Mouse (Mus musculus) E14TG2a.4 (cell line): ENCODE results near the gene Ppid.

Experiments
- H3K27me3 ChIP-seq: 2 replicates; pipeline ENCODE4 v1.6.1; 2014; ENCODE audit warnings: low read length, control low read depth; ENCODE audit not compliant: insufficient read depth
- H3K36me3 ChIP-seq: 2 replicates; pipeline ENCODE4 v1.6.1; 2014; ENCODE audit warnings: low read length, control low read depth; ENCODE audit not compliant: insufficient read depth
- H3K4me1 ChIP-seq: replicated peaks from 2 replicates; pipeline ENCODE4 v1.6.1; 2014; ENCODE audit warnings: low read depth, low read length, control low read depth
- H3K4me3 ChIP-seq: replicated peaks from 2 replicates; pipeline ENCODE4 v1.5.1; 2014; ENCODE audit warnings: mild to moderate bottlenecking, low read length
- H3K9me3 ChIP-seq: 2 replicates; pipeline ENCODE4 v1.6.1; 2014; ENCODE audit warnings: low read length, control low read depth
- CTCF ChIP-seq: conservative IDR thresholded peaks from 2 replicates; pipeline ENCODE4 v1.5.1; 2014; ENCODE audit warnings: low read length
- NANOG ChIP-seq: IDR thresholded peaks from 2 replicates; pipeline ENCODE4 v1.6.1; 2014; ENCODE audit warnings: borderline replicate concordance, low read length, mixed read lengths
- POU5F1 ChIP-seq: IDR thresholded peaks from 2 replicates; pipeline ENCODE4 v1.6.1; 2014; ENCODE audit warnings: low read length, borderline replicate concordance

Gene Ppid

DNA sequence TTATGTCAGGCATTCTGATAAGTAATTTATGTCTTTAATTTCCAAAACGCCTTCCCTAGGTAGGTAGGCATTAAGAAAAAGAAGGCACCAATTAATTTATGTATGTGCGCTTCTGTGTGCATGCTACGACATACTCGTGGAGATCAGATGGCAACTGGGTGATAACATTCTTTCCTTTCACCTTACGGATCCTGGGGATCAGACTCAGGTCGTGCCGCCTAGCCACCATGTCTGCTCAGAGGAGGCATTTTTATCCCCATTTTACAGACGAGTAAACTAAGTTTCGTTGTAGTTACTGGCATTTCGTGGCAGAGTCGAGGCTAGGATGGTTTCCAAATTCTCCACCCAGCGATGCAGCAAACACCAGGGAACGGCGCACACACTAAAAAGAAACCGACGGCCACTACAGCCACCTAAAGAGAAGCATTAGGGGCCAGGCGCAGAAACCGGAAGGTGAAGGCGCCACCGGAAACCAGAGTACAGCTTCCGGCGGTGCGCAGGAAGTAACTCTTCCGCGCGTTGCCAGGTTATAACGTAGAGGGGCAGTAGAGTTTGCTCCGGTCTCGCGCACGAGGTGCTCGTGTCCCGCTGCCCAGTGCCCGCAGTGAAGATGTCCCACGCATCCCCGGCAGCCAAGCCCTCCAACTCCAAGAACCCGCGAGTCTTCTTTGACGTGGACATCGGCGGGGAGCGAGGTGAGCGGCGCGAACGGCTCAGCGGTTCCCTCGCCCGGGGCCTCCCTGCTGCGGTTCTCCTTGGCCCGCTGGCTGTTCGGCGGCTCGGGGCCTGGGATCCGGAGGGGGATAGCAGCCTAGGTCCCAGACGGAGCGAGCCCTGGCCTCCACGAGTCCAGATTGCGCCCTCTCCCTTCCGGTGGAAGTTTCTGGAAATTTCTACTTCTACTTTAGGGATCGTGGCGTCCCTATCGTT is at the start of gene Ppid:
Gene Ppid, plus strand, starts transcription at position 480 of the 930 bp plus-strand sequence.
- Histone ChIP-seq H3K36me3 (peaks cover 35% of the 10 kb centered on the region), H3K9me3 (no peaks in the 10 kb centered on the region), H3K4me3 (peak within 1 kb of the TSS; percentile 97), H3K4me1 (peaks cover 34% of the 10 kb centered on the region), H3K27me3 (no peaks in the 10 kb centered on the region)
- TF ChIP-seq NANOG: no peak
- no peak for TF ChIP-seq CTCF
- no peak for TF ChIP-seq POU5F1

GRCm38 (mm10) chr3:79542585-79542984 is 48.6 kb upstream of the Ppid start:
- Histone ChIP-seq H3K4me3 (no peak overlapping the region), H3K27me3 (no peaks in the 10 kb centered on the region), H3K9me3 (no peaks in the 10 kb centered on the region), H3K4me1 (peaks cover 6% of the 10 kb centered on the region), H3K36me3 (peaks cover 20% of the 10 kb centered on the region)
- no peak for TF ChIP-seq CTCF
- TF ChIP-seq POU5F1: no peak
- no peak for TF ChIP-seq NANOG

GRCm38 (mm10) chr3:79548681-79549437 is 42.3 kb upstream of the Ppid start:
- no peaks in the 10 kb centered on the region for H3K27me3 ChIP-seq
- H3K4me1 ChIP-seq: peaks cover 35% of the 10 kb centered on the region
- H3K36me3 ChIP-seq: peaks cover 10% of the 10 kb centered on the region
- H3K4me3 ChIP-seq: peak overlapping the region; percentile 58
- TF ChIP-seq CTCF (no peak), NANOG (no peak), POU5F1 (no peak)
- no peaks in the 10 kb centered on the region for H3K9me3 ChIP-seq

DNA sequence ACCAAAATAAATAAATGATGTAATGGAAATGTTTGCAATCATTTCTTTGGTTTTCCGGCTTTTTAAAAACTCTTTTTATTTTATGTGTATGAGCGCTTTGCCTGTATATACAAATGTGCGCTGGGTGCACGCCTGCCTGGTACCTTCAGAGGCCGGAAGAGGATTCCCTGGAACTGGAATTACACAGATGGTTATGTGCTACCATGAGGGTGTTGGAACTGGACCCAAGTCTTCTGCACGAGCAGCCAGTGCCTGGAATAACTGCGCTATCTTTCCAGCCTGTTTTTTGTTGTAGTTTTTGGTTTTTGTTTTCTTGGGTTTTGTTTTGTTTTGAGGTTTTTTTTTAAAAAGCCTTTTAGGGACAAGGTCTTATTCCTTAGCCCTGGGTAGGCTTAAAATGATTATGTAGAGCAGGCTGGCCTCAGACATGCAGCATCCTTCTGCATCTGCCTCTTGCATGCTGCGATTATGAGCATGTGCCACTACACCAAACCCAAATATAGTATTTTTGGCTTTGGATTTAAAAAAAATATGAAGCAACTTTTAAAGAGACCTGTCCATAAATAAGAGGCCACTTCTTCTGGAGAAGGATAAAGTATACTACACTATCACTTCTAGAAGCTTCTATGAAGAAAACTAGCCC is 41.3 kb upstream of the Ppid start:
- no peak overlapping the region for H3K4me3 ChIP-seq
- TF ChIP-seq NANOG (no peak), POU5F1 (no peak), CTCF (no peak)
- no peaks in the 10 kb centered on the region for H3K9me3 ChIP-seq
- no peaks in the 10 kb centered on the region for H3K27me3 ChIP-seq
- peaks cover 8% of the 10 kb centered on the region for H3K36me3 ChIP-seq
- peaks cover 40% of the 10 kb centered on the region for H3K4me1 ChIP-seq

DNA sequence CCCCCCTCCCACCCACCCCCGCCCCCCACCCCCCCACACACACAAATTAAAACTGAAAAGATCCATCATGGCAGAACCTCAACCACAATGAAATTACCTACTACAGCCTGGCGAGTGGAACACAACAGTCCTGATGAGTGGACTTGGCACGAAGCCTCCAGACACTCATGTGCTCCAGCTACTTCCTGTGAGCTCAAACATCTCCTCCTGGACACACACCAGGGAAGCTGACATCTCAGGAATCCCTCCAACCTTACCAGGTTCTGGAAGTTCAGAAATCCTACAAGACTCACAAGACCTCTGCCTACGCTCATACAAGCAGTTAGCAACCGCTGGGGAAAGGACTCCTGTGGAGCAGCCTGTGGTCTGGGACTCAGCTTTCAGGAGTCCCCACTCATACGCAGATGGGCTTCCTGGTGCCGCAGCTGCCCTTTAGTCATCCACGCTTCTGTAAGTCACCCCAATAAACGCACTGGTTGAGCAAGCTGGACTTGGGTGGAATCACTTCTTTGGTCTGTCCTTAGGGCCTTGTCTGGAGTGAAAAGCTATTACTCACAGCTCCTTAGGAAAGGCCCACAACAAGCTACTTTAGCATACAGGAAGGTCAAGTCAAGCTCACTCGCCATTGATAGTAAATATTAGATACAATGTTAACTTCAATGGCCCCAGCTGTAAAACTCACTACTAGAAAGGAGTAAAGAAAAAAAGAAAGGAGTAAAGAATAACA is 39.2 kb upstream of the Ppid start:
- H3K4me1 ChIP-seq: peaks cover 40% of the 10 kb centered on the region
- TF ChIP-seq POU5F1 (no peak), NANOG (no peak), CTCF (no peak)
- H3K4me3 ChIP-seq: no peak overlapping the region
- H3K27me3 ChIP-seq: no peaks in the 10 kb centered on the region
- no peaks in the 10 kb centered on the region; the same call in 1 of the 2 replicates for H3K36me3 ChIP-seq
- H3K9me3 ChIP-seq: no peaks in the 10 kb centered on the region

- peaks cover 39% of the 10 kb centered on the region for H3K4me1 ChIP-seq
- H3K36me3 ChIP-seq: no peaks in the 10 kb centered on the region; the same call in 1 of the 2 replicates
- H3K4me3 ChIP-seq: no peak overlapping the region
- H3K9me3 ChIP-seq: no peaks in the 10 kb centered on the region
- H3K27me3 ChIP-seq: no peaks in the 10 kb centered on the region
- no peak for TF ChIP-seq CTCF
- no peak for TF ChIP-seq POU5F1
- TF ChIP-seq NANOG: no peak
Measured at GRCm38 (mm10) chr3:79553779-79554178, 37.4 kb upstream of the Ppid start.

DNA sequence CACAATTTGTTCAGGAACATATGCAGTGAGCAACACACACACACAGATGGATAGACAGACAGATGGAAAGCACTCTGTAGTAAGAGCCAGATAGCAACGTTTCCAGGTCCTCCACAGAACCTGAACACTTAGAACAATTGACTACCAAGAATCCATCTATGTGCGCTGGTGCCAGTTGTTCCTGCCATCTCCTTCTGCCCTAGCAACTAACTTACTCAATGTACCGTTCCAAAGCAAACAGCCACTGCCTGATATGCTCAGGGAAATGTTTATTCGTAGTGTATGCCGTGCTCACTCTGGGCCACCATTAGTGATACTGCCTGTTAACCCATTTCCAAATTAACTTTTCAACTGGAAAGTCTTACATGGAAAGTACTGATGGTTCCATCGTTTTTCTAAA is 36.1 kb upstream of the Ppid start:
- no peak for TF ChIP-seq POU5F1
- no peak for TF ChIP-seq CTCF
- no peak for TF ChIP-seq NANOG
- peaks cover 5% of the 10 kb centered on the region for H3K36me3 ChIP-seq
- H3K9me3 ChIP-seq: no peaks in the 10 kb centered on the region
- H3K27me3 ChIP-seq: no peaks in the 10 kb centered on the region
- H3K4me1 ChIP-seq: peaks cover 26% of the 10 kb centered on the region
- no peak overlapping the region for H3K4me3 ChIP-seq

DNA sequence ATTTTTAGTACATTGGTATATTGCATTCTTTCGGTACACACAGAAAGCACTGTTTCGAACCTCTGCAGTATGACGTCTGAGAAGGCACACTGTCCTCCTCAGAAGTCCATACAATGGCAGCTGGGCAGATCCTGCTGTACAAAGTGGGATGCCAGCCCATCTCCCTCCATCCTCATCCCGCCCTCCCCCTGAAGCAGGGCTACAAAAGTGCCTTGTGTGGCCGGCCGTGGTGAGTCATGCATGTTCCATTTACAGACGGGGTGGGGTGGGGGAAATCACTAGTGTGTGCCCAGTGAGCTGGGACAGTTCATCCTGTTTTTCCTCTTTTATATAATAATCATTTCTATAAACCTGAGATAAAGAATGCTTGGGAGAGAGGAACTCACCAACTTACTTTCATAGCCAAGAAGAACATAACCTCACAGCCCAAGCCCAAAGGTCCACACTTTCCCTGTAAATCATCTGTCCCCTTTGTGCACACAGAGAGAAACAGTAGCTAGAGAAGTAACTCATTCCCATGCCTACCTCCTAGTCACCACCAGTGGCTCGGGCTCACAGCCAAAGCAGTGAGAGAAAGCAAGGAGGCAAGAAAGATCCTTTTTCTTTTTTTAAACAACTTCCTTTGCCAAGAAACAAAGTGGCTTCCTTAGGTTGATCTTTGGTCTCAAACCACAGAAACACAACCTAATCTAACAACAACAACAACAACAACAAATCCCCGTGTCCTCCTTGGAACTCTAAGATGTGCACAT is 31.9 kb upstream of the Ppid start:
- Histone ChIP-seq H3K27me3 (no peaks in the 10 kb centered on the region), H3K36me3 (peaks cover 7% of the 10 kb centered on the region), H3K4me3 (no peak overlapping the region), H3K4me1 (peaks cover 14% of the 10 kb centered on the region), H3K9me3 (no peaks in the 10 kb centered on the region)
- TF ChIP-seq NANOG (no peak), CTCF (no peak), POU5F1 (no peak)
